Mouse (Mus musculus): Measurements from ENCODE around the gene Mpv17. TPM values are rescaled to one million over a fixed set of nuclear protein-coding genes. Genes with fewer than 3 reads are reported as not detected.
A peak's percentile ranks its signal among the peaks of the same experiment; 100 is the strongest.

Mpv17 gene
- total RNA-seq, 1 experiment = 45.7 TPM

GRCm38 (mm10) chr5:31200327-31200768, 46.3 kb upstream of the Mpv17 start:
- Histone ChIP-seq H3K27ac (ENCODE audit: insufficient read depth, low read depth, low read length, poor library complexity, severe bottlenecking) (no peak overlapping the region), H3K4me3 (ENCODE audit: insufficient read depth in 1 of 2, low read depth in 1 of 2, low read length in 2 of 2, poor library complexity in 1 of 2, severe bottlenecking in 1 of 2) (peak overlapping the region in 1 of 2 experiments; percentile 25; a peak in 3 of 4 replicates)

GRCm38 (mm10) chr5:31199893-31200292, 45.8 kb upstream of the Mpv17 start:
- in situ Hi-C loops (cut with MboI; ENCODE audit: low sequenced_read_pairs in 2 of 2, unreplicated experiment in 2 of 2) = no loop called here
- Histone ChIP-seq H3K4me3 (ENCODE audit: insufficient read depth in 1 of 2, low read depth in 1 of 2, low read length in 2 of 2, poor library complexity in 1 of 2, severe bottlenecking in 1 of 2) (peak overlapping the region in 1 of 2 experiments; percentile 25; a peak in 2 of 4 replicates), H3K36me3 (ENCODE audit: control insufficient read depth, insufficient read depth, low read length, poor library complexity, severe bottlenecking) (peaks cover 62% of the 10 kb centered on the region), H3K9ac (ENCODE audit: insufficient read depth, low read depth, low read length, poor library complexity, severe bottlenecking) (peak overlapping the region; percentile 19; the same call in 1 of the 2 replicates), H3K9me3 (ENCODE audit: control insufficient read depth, insufficient read depth, low read depth, low read length) (no peaks in the 10 kb centered on the region), H3K27ac (ENCODE audit: insufficient read depth, low read depth, low read length, poor library complexity, severe bottlenecking) (no peak overlapping the region), H3K4me1 (ENCODE audit: control insufficient read depth in 2 of 2, insufficient read depth in 2 of 2, low read length in 2 of 2, poor library complexity in 1 of 2) (peaks cover 5 to 9% of the 10 kb centered on the region in 2 experiments)
- TF ChIP-seq ZC3H11A (IDR thresholded peaks at IDR 0.05; ENCODE audit: borderline replicate concordance, low read depth, low read length) (no peak), CHD2 (IDR thresholded peaks at IDR 0.05; ENCODE audit: low read depth, low read length) (no peak), HCFC1 (IDR thresholded peaks at IDR 0.05; ENCODE audit: borderline replicate concordance, insufficient read depth, low read length) (no peak), ZNF384 (IDR thresholded peaks at IDR 0.05; ENCODE audit: low read depth, low read length) (no peak), MAFK (IDR thresholded peaks at IDR 0.05; ENCODE audit: insufficient read depth, low read depth, low read length) (no peak)
- no peak for DNase-seq (ENCODE audit: low read depth, low spot score)

More at GRCm38 (mm10) chr5:31200327-31200768, 46.3 kb upstream of the Mpv17 start:
- in situ Hi-C loops (cut with MboI; ENCODE audit: low sequenced_read_pairs in 2 of 2, unreplicated experiment in 2 of 2) = no loop called here
- peaks cover 3 to 8% of the 10 kb centered on the region in 2 experiments; a peak in 2 of 4 replicates for H3K4me1 ChIP-seq (ENCODE audit: control insufficient read depth in 2 of 2, insufficient read depth in 2 of 2, low read length in 2 of 2, poor library complexity in 1 of 2)
- DNase-seq (ENCODE audit: low read depth, low spot score) = no peak
- H3K9me3 ChIP-seq (ENCODE audit: control insufficient read depth, insufficient read depth, low read depth, low read length) = no peaks in the 10 kb centered on the region
- TF ChIP-seq ZNF384 (IDR thresholded peaks at IDR 0.05; ENCODE audit: low read depth, low read length) (no peak), CHD2 (IDR thresholded peaks at IDR 0.05; ENCODE audit: low read depth, low read length) (no peak), MAFK (IDR thresholded peaks at IDR 0.05; ENCODE audit: insufficient read depth, low read depth, low read length) (no peak), ZC3H11A (IDR thresholded peaks at IDR 0.05; ENCODE audit: borderline replicate concordance, low read depth, low read length) (no peak), HCFC1 (IDR thresholded peaks at IDR 0.05; ENCODE audit: borderline replicate concordance, insufficient read depth, low read length) (no peak)
- H3K9ac ChIP-seq (ENCODE audit: insufficient read depth, low read depth, low read length, poor library complexity, severe bottlenecking) = peak overlapping the region; percentile 19
- H3K36me3 ChIP-seq (ENCODE audit: control insufficient read depth, insufficient read depth, low read length, poor library complexity, severe bottlenecking) = peaks cover 63% of the 10 kb centered on the region

GRCm38 (mm10) chr5:31199321-31199892, 45.4 kb upstream of the Mpv17 start:
- H3K36me3 ChIP-seq (ENCODE audit: control insufficient read depth, insufficient read depth, low read length, poor library complexity, severe bottlenecking) = peaks cover 58% of the 10 kb centered on the region

GRCm38 (mm10) chr5:31198616-31199320, 44.7 kb upstream of the Mpv17 start:
- no peak for TF ChIP-seq HCFC1 (IDR thresholded peaks at IDR 0.05; ENCODE audit: borderline replicate concordance, insufficient read depth, low read length)
- TF ChIP-seq CHD2 (IDR thresholded peaks at IDR 0.05; ENCODE audit: low read depth, low read length) = no peak
- TF ChIP-seq MAFK (IDR thresholded peaks at IDR 0.05; ENCODE audit: insufficient read depth, low read depth, low read length) = no peak
- no peak for TF ChIP-seq ZC3H11A (IDR thresholded peaks at IDR 0.05; ENCODE audit: borderline replicate concordance, low read depth, low read length)
- no peak for TF ChIP-seq ZNF384 (IDR thresholded peaks at IDR 0.05; ENCODE audit: low read depth, low read length)
- in situ Hi-C loops (cut with MboI; ENCODE audit: low sequenced_read_pairs in 2 of 2, unreplicated experiment in 2 of 2) = no loop called here
- no peak for DNase-seq (ENCODE audit: low read depth, low spot score)
- Histone ChIP-seq H3K27ac (ENCODE audit: insufficient read depth, low read depth, low read length, poor library complexity, severe bottlenecking) (no peak overlapping the region), H3K9me3 (ENCODE audit: control insufficient read depth, insufficient read depth, low read depth, low read length) (no peaks in the 10 kb centered on the region), H3K4me3 (ENCODE audit: insufficient read depth in 1 of 2, low read depth in 1 of 2, low read length in 2 of 2, poor library complexity in 1 of 2, severe bottlenecking in 1 of 2) (no peak overlapping the region), H3K36me3 (ENCODE audit: control insufficient read depth, insufficient read depth, low read length, poor library complexity, severe bottlenecking) (peaks cover 54% of the 10 kb centered on the region), H3K4me1 (ENCODE audit: control insufficient read depth in 2 of 2, insufficient read depth in 2 of 2, low read length in 2 of 2, poor library complexity in 1 of 2) (peaks cover 11 to 12% of the 10 kb centered on the region in 2 experiments), H3K9ac (ENCODE audit: insufficient read depth, low read depth, low read length, poor library complexity, severe bottlenecking) (no peak overlapping the region)

More at GRCm38 (mm10) chr5:31199321-31199892, 45.4 kb upstream of the Mpv17 start:
- Histone ChIP-seq H3K9me3 (ENCODE audit: control insufficient read depth, insufficient read depth, low read depth, low read length) (no peaks in the 10 kb centered on the region), H3K9ac (ENCODE audit: insufficient read depth, low read depth, low read length, poor library complexity, severe bottlenecking) (no peak overlapping the region), H3K4me3 (ENCODE audit: insufficient read depth in 1 of 2, low read depth in 1 of 2, low read length in 2 of 2, poor library complexity in 1 of 2, severe bottlenecking in 1 of 2) (no peak overlapping the region), H3K4me1 (ENCODE audit: control insufficient read depth in 2 of 2, insufficient read depth in 2 of 2, low read length in 2 of 2, poor library complexity in 1 of 2) (peaks cover 10 to 11% of the 10 kb centered on the region in 2 experiments), H3K27ac (ENCODE audit: insufficient read depth, low read depth, low read length, poor library complexity, severe bottlenecking) (no peak overlapping the region)
- no peak for DNase-seq (ENCODE audit: low read depth, low spot score)
- no peak for TF ChIP-seq MAFK (IDR thresholded peaks at IDR 0.05; ENCODE audit: insufficient read depth, low read depth, low read length)
- TF ChIP-seq ZNF384 (IDR thresholded peaks at IDR 0.05; ENCODE audit: low read depth, low read length) = no peak
- no peak for TF ChIP-seq CHD2 (IDR thresholded peaks at IDR 0.05; ENCODE audit: low read depth, low read length)
- TF ChIP-seq ZC3H11A (IDR thresholded peaks at IDR 0.05; ENCODE audit: borderline replicate concordance, low read depth, low read length) = no peak
- TF ChIP-seq HCFC1 (IDR thresholded peaks at IDR 0.05; ENCODE audit: borderline replicate concordance, insufficient read depth, low read length) = no peak
- in situ Hi-C loops (cut with MboI; ENCODE audit: low sequenced_read_pairs in 2 of 2, unreplicated experiment in 2 of 2) = no loop called here
